Mouse (Mus musculus) MEL (cell line): ENCODE results near the gene Zfp217. TPM values are rescaled to one million over a fixed set of nuclear protein-coding genes. Genes with fewer than 3 reads are reported as not detected.

Experiments
- DNase-seq: peaks from one replicate; pipeline ENCODE4 v3.0.0; 2011; ENCODE audit warnings: low read depth, low spot score
- H3K27ac ChIP-seq: 2 replicates; pipeline ENCODE4 v1.5.1; 2012; ENCODE audit warnings: low read depth, mild to moderate bottlenecking, control low read depth, low read length, moderate library complexity; ENCODE audit not compliant: control insufficient read depth
- H3K27me3 ChIP-seq, 2 experiments: fragments of 150-350 bp in 1 of 2; sonication (generic) in 1 of 2; 2 replicates each; pipeline ENCODE4 v1.6.1; 2012; ENCODE audit warnings: low read length in 2 of 2, mild to moderate bottlenecking in 2 of 2, improper control_type of control experiment in 1 of 2, moderate library complexity in 1 of 2; ENCODE audit not compliant: insufficient read depth in 2 of 2, control insufficient read depth in 1 of 2
- H3K36me3 ChIP-seq, 2 experiments: 2 replicates each; pipeline ENCODE4 v1.6.1; 2012 to 2014; ENCODE audit warnings: low read length in 2 of 2, improper control_type of control experiment in 1 of 2, inconsistent platforms in 1 of 2, mild to moderate bottlenecking in 1 of 2; ENCODE audit not compliant: insufficient read depth in 2 of 2, control insufficient read depth in 1 of 2
- H3K4me1 ChIP-seq, 2 experiments: fragments of 150-350 bp in 1 of 2; sonication (generic) in 1 of 2; 2 replicates each; pipeline ENCODE4 v1.6.1; 2012; ENCODE audit warnings: low read length in 2 of 2, improper control_type of control experiment in 1 of 2, mild to moderate bottlenecking in 1 of 2; ENCODE audit not compliant: insufficient read depth in 2 of 2, control insufficient read depth in 1 of 2
- H3K4me3 ChIP-seq, 2 experiments: fragments of 150-350 bp in 1 of 2; sonication (generic) in 1 of 2; 2 replicates each; pipeline ENCODE4 v1.5.1; 2012; ENCODE audit warnings: low read depth in 2 of 2, low read length in 2 of 2, mild to moderate bottlenecking in 2 of 2, moderate library complexity in 2 of 2, control low read depth in 1 of 2, improper control_type of control experiment in 1 of 2; ENCODE audit not compliant: control insufficient read depth in 1 of 2, insufficient read depth in 1 of 2
- H3K79me2 ChIP-seq: 2 replicates; pipeline ENCODE4 v1.6.1; 2012; ENCODE audit warnings: mild to moderate bottlenecking, low read length, moderate library complexity; ENCODE audit not compliant: control insufficient read depth, poor library complexity, insufficient read depth
- H3K9ac ChIP-seq: 2 replicates; pipeline ENCODE4 v1.6.1; 2012; ENCODE audit warnings: low read depth, mild to moderate bottlenecking, control low read depth, low read length, moderate library complexity; ENCODE audit not compliant: control insufficient read depth, poor library complexity, severe bottlenecking
- H3K9me3 ChIP-seq: fragments of 150-350 bp; sonication (generic); replicated peaks from 2 replicates; pipeline ENCODE4 v1.6.1; 2012; ENCODE audit warnings: mild to moderate bottlenecking, low read length, improper control_type of control experiment, moderate library complexity; ENCODE audit not compliant: insufficient read depth
- CHD2 ChIP-seq: IDR thresholded peaks from 2 replicates; pipeline ENCODE4 v1.6.1; 2011; ENCODE audit warnings: low read length, improper control_type of control experiment
- CTCF ChIP-seq, 3 experiments: IDR thresholded peaks in 2 of 3; conservative IDR thresholded peaks in 1 of 3; 2 replicates each; pipeline ENCODE4 v1.5.1; 2011 to 2012; ENCODE audit warnings: low read length in 3 of 3, low read depth in 2 of 3, mild to moderate bottlenecking in 2 of 3, improper control_type of control experiment in 1 of 3, inconsistent platforms in 1 of 3, mixed read lengths in 1 of 3, moderate library complexity in 1 of 3; ENCODE audit not compliant: control insufficient read depth in 1 of 3, insufficient read depth in 1 of 3, poor library complexity in 1 of 3, severe bottlenecking in 1 of 3
- E2F4 ChIP-seq: IDR thresholded peaks from 2 replicates; pipeline ENCODE4 v1.6.1; 2011; ENCODE audit warnings: low read depth, low read length, improper control_type of control experiment, borderline replicate concordance
- ETS1 ChIP-seq: IDR thresholded peaks from 2 replicates; pipeline ENCODE4 v1.6.1; 2012; ENCODE audit warnings: low read depth, mild to moderate bottlenecking, inconsistent platforms, low read length, improper control_type of control experiment, moderate library complexity
- JUND ChIP-seq: IDR thresholded peaks from 2 replicates; pipeline ENCODE4 v1.6.1; 2011; ENCODE audit warnings: low read depth, mild to moderate bottlenecking, improper control_type of control experiment, low read length
- KAT2A ChIP-seq: conservative IDR thresholded peaks from 2 replicates; pipeline ENCODE4 v1.6.1; 2012; ENCODE audit warnings: low read depth, low read length, improper control_type of control experiment, inconsistent platforms
- MAX ChIP-seq: IDR thresholded peaks from 2 replicates; pipeline ENCODE4 v1.6.1; 2011; ENCODE audit warnings: low read length, improper control_type of control experiment
- MAZ ChIP-seq: IDR thresholded peaks from 2 replicates; pipeline ENCODE4 v1.6.1; 2012; ENCODE audit warnings: low read depth, mild to moderate bottlenecking, inconsistent platforms, low read length, improper control_type of control experiment
- MEF2A ChIP-seq: IDR thresholded peaks from 2 replicates; pipeline ENCODE4 v1.6.1; 2014; ENCODE audit warnings: low read depth, mild to moderate bottlenecking, inconsistent platforms, low read length, improper control_type of control experiment; ENCODE audit not compliant: poor library complexity, insufficient replicate concordance, severe bottlenecking; ENCODE audit errors: extremely low read depth
- MXI1 ChIP-seq: IDR thresholded peaks from 2 replicates; pipeline ENCODE4 v1.6.1; 2011; ENCODE audit warnings: mild to moderate bottlenecking, low read depth, low read length, improper control_type of control experiment
- MYC ChIP-seq: IDR thresholded peaks from 2 replicates; pipeline ENCODE4 v1.6.1; 2011; ENCODE audit warnings: low read depth, mild to moderate bottlenecking, low read length, improper control_type of control experiment, moderate library complexity
- NELFE ChIP-seq: IDR thresholded peaks from 2 replicates; pipeline ENCODE4 v1.6.1; 2011; ENCODE audit warnings: low read depth, low read length, improper control_type of control experiment
- NRF1 ChIP-seq: IDR thresholded peaks from 2 replicates; pipeline ENCODE4 v1.6.1; 2014; ENCODE audit warnings: low read depth, mild to moderate bottlenecking, inconsistent platforms, low read length, improper control_type of control experiment, moderate library complexity; ENCODE audit not compliant: poor library complexity, insufficient read depth, severe bottlenecking
- POLR2A ChIP-seq, 2 experiments: IDR thresholded peaks; 2 replicates each; pipeline ENCODE4 v1.6.1; 2011 to 2012; ENCODE audit warnings: low read length in 2 of 2, mild to moderate bottlenecking in 2 of 2, control low read depth in 1 of 2, improper control_type of control experiment in 1 of 2, low read depth in 1 of 2, moderate library complexity in 1 of 2; ENCODE audit not compliant: control insufficient read depth in 1 of 2, insufficient read depth in 1 of 2, poor library complexity in 1 of 2
- POLR2AphosphoS2 ChIP-seq: IDR thresholded peaks from 2 replicates; pipeline ENCODE4 v1.6.1; 2011; ENCODE audit warnings: low read length, improper control_type of control experiment
- POLR2AphosphoS5 ChIP-seq: IDR thresholded peaks from 2 replicates; pipeline ENCODE4 v1.6.1; 2012; ENCODE audit warnings: low read depth, borderline replicate concordance, mild to moderate bottlenecking, inconsistent platforms, low read length, moderate library complexity, mixed read lengths
- SMC3 ChIP-seq: IDR thresholded peaks from 2 replicates; pipeline ENCODE4 v1.6.1; 2011; ENCODE audit warnings: low read depth, low read length, improper control_type of control experiment
- TAL1 ChIP-seq: IDR thresholded peaks from 2 replicates; pipeline ENCODE4 v1.6.1; 2012; ENCODE audit warnings: mild to moderate bottlenecking, inconsistent platforms, low read length, moderate library complexity, mixed read lengths
- TCF12 ChIP-seq: IDR thresholded peaks from 2 replicates; pipeline ENCODE4 v1.6.1; 2014; ENCODE audit warnings: low read depth, mild to moderate bottlenecking, inconsistent platforms, low read length, improper control_type of control experiment, moderate library complexity
- UBTF ChIP-seq: IDR thresholded peaks from 2 replicates; pipeline ENCODE4 v1.6.1; 2012; ENCODE audit warnings: low read depth, mild to moderate bottlenecking, inconsistent platforms, low read length, improper control_type of control experiment, moderate library complexity, borderline replicate concordance; ENCODE audit not compliant: insufficient read depth
- USF1 ChIP-seq: IDR thresholded peaks from 2 replicates; pipeline ENCODE4 v1.6.1; 2014; ENCODE audit warnings: low read depth, mild to moderate bottlenecking, inconsistent platforms, low read length, improper control_type of control experiment, moderate library complexity
- ZC3H11A ChIP-seq: IDR thresholded peaks from 2 replicates; pipeline ENCODE4 v1.6.1; 2012; ENCODE audit warnings: low read depth, mild to moderate bottlenecking, inconsistent platforms, low read length, improper control_type of control experiment
- ZMIZ1 ChIP-seq: IDR thresholded peaks from 2 replicates; pipeline ENCODE4 v1.6.1; 2012; ENCODE audit warnings: low read depth, mild to moderate bottlenecking, inconsistent platforms, low read length, improper control_type of control experiment, moderate library complexity
- ZNF384 ChIP-seq: IDR thresholded peaks from 2 replicates; pipeline ENCODE4 v1.6.1; 2012; ENCODE audit warnings: low read depth, mild to moderate bottlenecking, inconsistent platforms, low read length, improper control_type of control experiment
- polyA plus RNA-seq, 2 experiments: library from polyadenylated mRNA; stranded (reverse) in 1 of 2; unstranded in 1 of 2; fragments of >175 nt in 1 of 2; fragments of >200 nt in 1 of 2; gene quantifications; 2 replicates each; pipeline versions ENCODE4 v1.2.1 to v1.2.4; 2012; ENCODE audit warnings: low replicate concordance in 2 of 2, low read depth in 1 of 2; ENCODE audit not compliant: insufficient read length in 2 of 2, insufficient read depth in 1 of 2, missing spikeins in 1 of 2
- total RNA-seq: library from RNA; depleted of rRNA; stranded (reverse); fragments of 300-350 nt; gene quantifications from 2 replicates; pipeline ENCODE4 v1.2.3, GENCODE M21; 2012

Gene Zfp217
- total and polyA plus RNA-seq, 3 experiments = 21.7 to 34.9 (median 25.5) TPM

DNA sequence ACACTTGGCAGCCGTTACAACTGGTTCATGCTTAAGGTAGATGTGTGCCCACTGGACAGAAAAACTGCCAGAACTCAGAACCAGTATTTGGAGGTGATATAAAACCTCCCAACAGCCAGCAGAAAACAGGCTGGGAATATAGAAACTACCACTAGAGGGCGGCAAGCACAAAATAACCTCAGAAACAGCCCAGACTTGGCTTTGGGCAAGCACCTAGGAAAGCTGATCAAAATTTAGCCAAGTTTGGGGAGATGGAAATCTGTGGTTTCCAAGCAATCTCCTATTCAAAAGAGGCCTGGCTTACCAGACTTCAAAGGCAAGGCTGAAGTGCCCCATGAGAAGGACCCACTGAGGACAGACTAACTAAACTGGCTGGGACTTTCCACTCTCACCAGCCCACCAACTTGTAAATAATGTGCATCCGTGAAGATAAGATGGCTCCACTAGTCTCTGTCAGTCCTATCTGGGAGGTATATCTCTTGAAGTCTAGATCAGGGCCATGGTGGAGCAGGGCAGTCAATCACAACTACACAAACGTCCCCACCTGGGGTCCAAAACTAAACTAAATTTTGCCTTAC is 31.1 kb downstream of the Zfp217 start (continued):
- peak; percentile 34; the same call in 1 of the 2 replicates for TF ChIP-seq ZNF384

DNA sequence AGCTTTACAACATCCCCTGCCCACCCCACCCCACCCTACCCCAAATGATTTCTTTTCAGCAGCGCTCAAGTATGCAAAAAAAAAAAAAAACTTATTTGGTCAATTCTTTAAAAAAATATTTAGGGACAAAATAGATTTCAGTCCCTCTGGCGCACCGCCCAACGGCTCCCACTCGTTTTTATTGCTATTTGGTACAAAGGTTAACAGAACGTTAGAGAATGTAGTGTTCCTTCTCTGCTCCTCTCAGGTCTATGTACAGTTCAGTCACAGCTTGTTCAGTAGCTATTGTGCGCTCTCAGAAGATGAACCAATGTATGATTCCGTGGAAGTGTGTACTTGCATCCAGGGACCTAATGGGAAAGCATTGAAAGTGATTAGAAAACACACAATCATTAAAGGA is 37.6 kb downstream of the Zfp217 start:
- H3K4me3 ChIP-seq = no peak overlapping the region
- no peaks in the 10 kb centered on the region for H3K27me3 ChIP-seq
- no peak overlapping the region for H3K9ac ChIP-seq
- no peaks in the 10 kb centered on the region for H3K4me1 ChIP-seq
- no peaks in the 10 kb centered on the region for H3K9me3 ChIP-seq
- H3K36me3 ChIP-seq = peaks cover 0 to 21% of the 10 kb centered on the region in 2 experiments; a peak in 2 of 4 replicates
- H3K79me2 ChIP-seq = peaks cover 2% of the 10 kb centered on the region; the same call in 1 of the 2 replicates
- no peak overlapping the region for H3K27ac ChIP-seq
- DNase-seq = no peak
- no peak for TF ChIP-seq MAX
- no peak for TF ChIP-seq MYC
- no peak for TF ChIP-seq MAZ
- TF ChIP-seq USF1 = no peak
- TF ChIP-seq KAT2A = no peak
- no peak for TF ChIP-seq E2F4
- TF ChIP-seq NRF1 = no peak
- TF ChIP-seq, all 39 proteins: peak for 0

- H3K36me3 ChIP-seq = peaks cover 0 to 14% of the 10 kb centered on the region in 2 experiments; a peak in 2 of 4 replicates
- no peaks in the 10 kb centered on the region for H3K9me3 ChIP-seq
- peak; percentile 2 for DNase-seq
- TF ChIP-seq TCF12 (no peak), JUND (no peak), POLR2AphosphoS2 (no peak), ZMIZ1 (no peak), MAX (no peak), ZC3H11A (no peak), ZNF384 (no peak), TAL1 (no peak), POLR2A (IDR thresholded peaks at IDR 0.05; ENCODE audit: control insufficient read depth in 1 of 2, insufficient read depth in 1 of 2, low read depth in 1 of 2, low read length in 2 of 2, poor library complexity in 1 of 2) (no peak), MXI1 (no peak), MAZ (no peak), CTCF (IDR thresholded peaks at IDR 0.05 in 2 of 3, conservative IDR thresholded peaks at IDR 0.05 in 1 of 3; ENCODE audit: control insufficient read depth in 1 of 3, insufficient read depth in 1 of 3, low read depth in 2 of 3, low read length in 3 of 3, poor library complexity in 1 of 3, severe bottlenecking in 1 of 3) (no peak), CHD2 (no peak), ETS1 (no peak), NELFE (no peak), MEF2A (no peak), UBTF (no peak), SMC3 (no peak), POLR2AphosphoS5 (no peak)
- TF ChIP-seq, all 39 proteins: peak for 0
- no peak overlapping the region for H3K4me3 ChIP-seq
- no peak overlapping the region for H3K27ac ChIP-seq
- no peaks in the 10 kb centered on the region for H3K79me2 ChIP-seq
- H3K27me3 ChIP-seq = no peaks in the 10 kb centered on the region
- no peak overlapping the region for H3K9ac ChIP-seq
- H3K4me1 ChIP-seq = no peaks in the 10 kb centered on the region
Measured at GRCm38 (mm10) chr2:170109528-170109927, 38.4 kb downstream of the Zfp217 start.
